Mouse (Mus musculus) heart, postnatal 25 days (tissue): Measurements from ENCODE around the gene Tnr. TPM values are rescaled to one million over a fixed set of nuclear protein-coding genes. Genes with fewer than 3 reads are reported as not detected.

Experiments used
- DNase-seq: peaks from one replicate; pipeline ENCODE4 v3.0.0; 2022; ENCODE audit warnings: low spot score
- intact Hi-C: fragments of 180-260 bp; cut with DNase I; formaldehyde crosslinking; loops from one replicate; pipeline ENCODE4 v1.15.1; 2025
- total RNA-seq, 2 experiments: library from RNA; stranded (reverse); gene quantifications; 2 replicates each; pipeline ENCODE4 v1.2.3; 2021

Tnr gene
- total RNA-seq, 2 experiments from 2014 or later, result 0.21 to 0.28 TPM

DNA sequence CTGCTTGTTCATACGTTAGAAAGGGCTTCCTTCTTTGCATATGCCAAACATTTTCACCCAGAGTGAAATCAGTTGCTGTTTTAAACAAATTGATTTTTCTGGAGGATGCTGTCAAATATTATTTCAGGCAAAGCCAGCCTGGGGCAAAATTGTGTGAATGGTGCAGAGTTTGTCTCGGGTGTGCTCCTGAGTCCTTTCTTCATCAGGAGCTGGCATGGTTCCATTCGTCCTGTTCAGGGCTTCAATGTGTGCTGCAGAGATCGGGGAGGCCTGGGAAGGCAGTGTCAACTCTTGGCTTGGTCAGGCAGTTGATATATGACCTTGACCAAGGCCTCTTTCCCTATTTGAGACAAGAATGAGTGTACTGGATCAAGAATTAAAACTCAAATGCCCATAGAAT lies 92.1 kb downstream of the Tnr start:
- intact Hi-C loops, result no loop called here
- DNase-seq, result no peak

DNA sequence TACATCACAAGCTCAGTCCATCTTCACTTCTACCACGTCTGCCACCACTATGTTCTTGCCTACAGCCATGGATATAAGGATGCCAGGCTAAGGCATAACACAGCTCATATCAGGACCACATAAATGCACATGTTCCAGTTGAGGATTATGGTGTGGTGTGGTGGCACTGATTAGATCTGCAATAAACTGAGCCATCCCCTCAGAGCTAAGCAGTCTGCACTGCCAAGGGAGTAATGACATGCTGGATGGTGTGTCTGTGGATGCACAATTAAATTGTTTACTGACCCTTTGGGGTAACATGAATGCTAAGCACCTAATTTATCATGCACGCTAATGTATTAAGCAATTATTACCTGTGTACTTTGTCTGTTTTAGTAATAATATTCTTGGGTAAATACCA lies 95.6 kb downstream of the Tnr start:
- no peak for DNase-seq
- intact Hi-C loops, result no loop called here

DNA sequence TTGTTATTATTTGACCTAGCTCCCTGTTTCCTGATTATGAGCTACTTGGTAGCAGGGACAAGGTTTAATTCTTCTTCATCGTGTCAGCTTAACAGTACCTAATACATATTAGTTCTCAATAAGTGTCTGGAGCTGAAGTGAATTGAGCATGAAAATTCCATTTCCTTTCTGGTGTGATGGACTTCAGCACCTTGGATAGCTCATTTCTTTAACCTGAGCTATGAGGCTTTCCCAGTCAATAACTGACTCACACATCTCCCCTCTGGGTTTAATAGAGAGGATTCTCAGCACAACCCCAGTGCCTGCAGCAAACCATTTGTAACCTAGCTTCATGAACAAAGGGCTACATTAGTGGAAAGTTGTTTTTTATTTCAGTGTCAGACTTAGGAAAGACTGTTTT lies 97.8 kb downstream of the Tnr start:
- DNase-seq, result no peak
- intact Hi-C loops, result loop anchor here (10.0 kb wide), 1 partner anchor 83 kb away; no protein-coding TSS in a partner anchor

- DNase-seq, result no peak
- intact Hi-C loops, result loop anchor here (10.0 kb wide), 1 partner anchor 76 kb away; no protein-coding TSS in a partner anchor
These were observed 105.5 kb downstream of the Tnr start for GRCm38 (mm10) chr1:159629119-159629518.

GRCm38 (mm10) chr1:159629822-159630589 lies 106.4 kb downstream of the Tnr start:
- intact Hi-C loops, result loop anchor here (10.0 kb wide), 1 partner anchor 75 kb away; no protein-coding TSS in a partner anchor
- DNase-seq, result no peak

- intact Hi-C loops, result no loop called here
- no peak for DNase-seq
These were observed 109.0 kb downstream of the Tnr start for GRCm38 (mm10) chr1:159632558-159632957.

- no peak for DNase-seq
- intact Hi-C loops, result no loop called here
These were observed 115.8 kb downstream of the Tnr start for GRCm38 (mm10) chr1:159639408-159639807.

- intact Hi-C loops, result no loop called here
- no peak for DNase-seq
These were observed 122.2 kb downstream of the Tnr start for GRCm38 (mm10) chr1:159645719-159646118.

DNA sequence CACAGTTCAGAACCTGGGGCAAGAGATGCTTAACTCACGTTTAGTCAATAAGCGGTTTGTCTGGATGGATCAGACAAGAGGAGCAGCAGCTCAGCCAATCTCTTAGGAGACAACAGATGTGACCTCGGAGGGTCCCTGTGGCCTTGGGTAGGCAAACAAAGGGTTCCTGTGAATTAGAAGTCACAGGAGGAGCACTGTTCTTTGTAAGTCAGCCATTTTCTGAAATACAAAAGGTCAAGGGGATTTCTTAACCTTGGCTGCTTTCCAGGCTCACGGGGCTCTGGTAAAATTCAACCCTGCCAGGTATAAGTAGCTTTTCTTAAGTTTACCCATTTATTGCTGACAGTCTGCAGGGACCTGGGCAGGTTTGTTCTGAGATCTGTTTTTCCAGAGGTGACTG lies 126.9 kb downstream of the Tnr start:
- DNase-seq, result no peak
- intact Hi-C loops, result no loop called here

GRCm38 (mm10) chr1:159655241-159655640 lies 131.7 kb downstream of the Tnr start:
- intact Hi-C loops, result no loop called here
- no peak for DNase-seq

- intact Hi-C loops, result no loop called here
- DNase-seq, result no peak
These were observed 134.4 kb downstream of the Tnr start for GRCm38 (mm10) chr1:159657856-159658542.

DNA sequence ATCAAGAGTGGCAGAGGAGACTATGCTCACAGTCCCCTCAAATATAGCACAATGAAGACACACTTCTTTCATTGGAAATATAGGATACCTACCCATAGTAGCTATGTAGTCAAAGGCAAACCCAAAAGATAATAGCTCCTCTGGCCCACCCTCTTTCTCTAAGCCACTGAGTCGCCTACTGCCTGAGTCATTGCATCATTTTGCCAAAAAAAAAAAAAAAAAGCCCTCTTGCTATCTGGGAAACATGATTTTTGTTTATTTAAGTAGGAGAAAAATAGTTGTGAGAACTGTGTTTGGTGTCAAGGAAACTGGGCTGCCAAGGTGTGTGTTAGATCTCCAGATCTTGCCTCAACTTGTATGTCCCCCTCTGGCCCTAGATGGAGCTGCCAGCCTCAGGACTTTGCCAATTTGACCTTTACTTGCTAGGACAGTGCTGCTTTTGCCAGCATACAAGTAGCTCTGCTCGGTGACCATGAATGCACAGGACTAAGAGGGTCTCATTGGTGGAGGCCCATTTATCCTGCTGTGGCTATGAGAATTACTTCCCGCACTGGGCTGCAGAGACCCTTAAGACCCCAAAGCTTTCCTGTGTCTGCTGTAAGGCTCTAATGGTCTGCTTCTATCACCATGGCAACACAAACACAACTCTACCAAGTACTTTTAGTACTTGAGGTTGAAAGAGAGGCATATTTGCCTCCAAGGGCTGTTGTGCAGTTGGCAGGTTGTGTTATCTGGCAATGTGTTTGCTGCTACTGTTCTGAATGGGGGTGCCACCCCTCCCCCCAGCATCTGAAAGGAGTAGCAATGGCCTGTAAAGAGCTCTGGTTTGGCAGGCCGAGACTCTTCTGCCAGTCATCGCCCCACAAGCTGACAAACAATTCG lies 137.3 kb downstream of the Tnr start:
- intact Hi-C loops, result no loop called here
- no peak for DNase-seq

GRCm38 (mm10) chr1:159664496-159664895 lies 140.9 kb downstream of the Tnr start:
- DNase-seq, result no peak
- intact Hi-C loops, result no loop called here

DNA sequence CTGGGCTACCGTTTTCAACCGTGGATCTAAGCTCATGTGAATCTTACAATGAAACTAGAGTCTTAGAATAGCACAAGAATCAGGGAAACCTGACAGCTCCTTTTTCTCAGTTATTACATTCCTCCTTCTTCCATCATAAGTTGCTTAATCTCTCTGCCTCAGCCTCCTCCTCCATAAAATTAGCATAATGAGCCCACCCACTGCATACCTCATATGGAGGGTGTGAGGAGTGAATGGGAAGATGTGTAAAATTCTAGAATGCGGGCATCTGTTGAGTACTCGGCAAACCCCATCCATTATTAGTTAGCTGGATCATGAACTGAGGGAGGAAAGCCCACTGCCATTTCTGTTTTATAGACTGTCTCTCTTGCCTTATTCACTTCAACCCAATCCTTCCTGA lies 141.4 kb downstream of the Tnr start:
- DNase-seq, result no peak
- intact Hi-C loops, result no loop called here

- peak; percentile 10 for DNase-seq
- intact Hi-C loops, result loop anchor here (10.0 kb wide), 1 partner anchor 256 kb away; no protein-coding TSS in a partner anchor
These were observed 147.1 kb downstream of the Tnr start for GRCm38 (mm10) chr1:159670629-159671150.

DNA sequence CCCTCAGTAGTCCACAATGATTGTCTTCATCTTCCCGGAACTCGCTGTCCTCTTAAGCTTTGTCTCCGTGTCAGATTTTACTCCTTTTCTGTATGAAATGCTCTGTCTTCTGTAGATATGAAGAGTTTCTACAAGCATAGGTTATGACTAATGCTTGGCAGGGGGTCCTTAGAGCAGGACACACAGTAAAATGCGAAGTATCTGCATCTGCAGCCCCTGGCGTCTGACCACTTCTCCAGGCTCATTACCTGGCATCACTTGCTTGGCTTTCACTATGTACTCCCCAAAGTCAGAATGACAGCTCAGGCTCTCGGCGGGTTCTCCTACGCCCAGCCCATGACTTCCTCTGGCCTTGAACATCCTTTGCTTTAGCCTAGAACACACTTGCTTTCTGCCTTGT lies 147.6 kb downstream of the Tnr start:
- DNase-seq, result no peak
- intact Hi-C loops, result loop anchor here (10.0 kb wide), 1 partner anchor 256 kb away; no protein-coding TSS in a partner anchor

DNA sequence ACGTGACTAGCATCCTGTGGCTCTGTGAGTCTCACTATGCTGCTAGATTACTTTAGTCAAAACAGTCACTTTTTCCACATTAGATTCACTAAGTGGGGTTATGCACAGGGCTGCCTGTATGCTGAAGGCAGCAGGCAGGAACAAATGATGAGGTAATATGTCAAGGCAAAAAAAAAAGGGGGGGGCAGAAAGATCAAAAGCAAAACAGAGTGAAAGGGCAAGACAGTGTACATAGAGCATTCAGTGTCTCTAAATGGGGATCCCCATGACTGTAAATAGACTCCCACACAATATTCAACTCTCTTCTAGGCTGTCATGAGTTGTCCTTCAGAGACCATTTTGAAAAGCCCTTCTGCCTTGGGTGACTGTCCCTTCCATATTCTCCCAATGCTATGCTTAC lies 150.7 kb downstream of the Tnr start:
- intact Hi-C loops, result loop anchor here (10.0 kb wide), 1 partner anchor 259 kb away; no protein-coding TSS in a partner anchor
- DNase-seq, result no peak

DNA sequence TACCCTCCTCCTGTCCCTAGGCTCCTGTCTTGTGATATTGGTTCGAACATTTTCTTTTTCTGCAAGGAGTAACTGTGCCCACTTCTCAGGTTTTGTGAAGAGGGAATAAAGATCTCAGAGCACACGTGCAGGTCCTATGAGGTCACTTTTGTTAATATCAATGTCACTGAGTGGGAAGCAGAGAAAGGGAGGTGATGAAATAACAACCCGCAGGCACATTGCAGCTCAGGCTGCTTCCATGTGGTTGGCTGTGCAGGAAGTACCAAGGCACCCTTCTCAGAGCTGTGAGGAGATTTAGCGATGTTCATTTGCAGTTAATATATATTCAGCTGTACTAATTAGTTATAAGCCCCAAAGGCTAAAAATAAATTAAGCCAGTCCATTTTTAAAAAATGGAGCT lies 151.9 kb downstream of the Tnr start:
- DNase-seq, result no peak
- intact Hi-C loops, result loop anchor here (10.0 kb wide), 1 partner anchor 261 kb away; no protein-coding TSS in a partner anchor

- no peak for DNase-seq
- intact Hi-C loops, result loop anchor here (10.0 kb wide), 1 partner anchor 264 kb away; no protein-coding TSS in a partner anchor
These were observed 154.8 kb downstream of the Tnr start for GRCm38 (mm10) chr1:159678221-159678935.
